Mouse (Mus musculus) liver, embryonic 12.5 days (tissue): ENCODE measurements around the gene Ppp4c. TPM values are rescaled to one million over a fixed set of nuclear protein-coding genes. Genes with fewer than 3 reads are reported as not detected.
"Not testable (repeated sequence)": the region's sequence is repeated elsewhere in the genome, so short reads cannot be mapped to it uniquely, and the experiment has no call there.

Source experiments
- ATAC-seq: fragments of 200-750 bp; cut with Nextera tagmentation; 2 replicates; pipeline ENCODE4 v1.8.0; 2017; ENCODE audit warnings: moderate number of reproducible peaks, mild to moderate bottlenecking, moderate library complexity
- H3K27ac ChIP-seq: fragments of 300-500 bp; sonication (generic); 2 replicates; pipeline ENCODE4 v1.5.1; 2016; ENCODE audit warnings: mild to moderate bottlenecking
- H3K27me3 ChIP-seq: fragments of 300-500 bp; sonication (generic); replicated peaks from 2 replicates; pipeline ENCODE4 v1.6.1; 2016; ENCODE audit warnings: mild to moderate bottlenecking, moderate library complexity
- H3K36me3 ChIP-seq: fragments of 300-500 bp; sonication (generic); 2 replicates; pipeline ENCODE4 v1.6.1; 2016; ENCODE audit warnings: mild to moderate bottlenecking, moderate library complexity
- H3K4me1 ChIP-seq: fragments of 300-500 bp; sonication (generic); 2 replicates; pipeline ENCODE4 v1.6.1; 2016
- H3K4me2 ChIP-seq: fragments of 300-500 bp; sonication (generic); 2 replicates; pipeline ENCODE4 v1.6.1; 2016; ENCODE audit warnings: mild to moderate bottlenecking, moderate library complexity
- H3K4me3 ChIP-seq: fragments of 300-500 bp; sonication (generic); 2 replicates; pipeline ENCODE4 v1.5.1; 2016; ENCODE audit warnings: mild to moderate bottlenecking, moderate library complexity
- H3K9ac ChIP-seq: fragments of 300-500 bp; sonication (generic); 2 replicates; pipeline ENCODE4 v1.6.1; 2016; ENCODE audit warnings: mild to moderate bottlenecking, moderate library complexity
- H3K9me3 ChIP-seq: fragments of 300-500 bp; sonication (generic); replicated peaks from 2 replicates; pipeline ENCODE4 v1.6.1; 2016; ENCODE audit warnings: mild to moderate bottlenecking, moderate library complexity
- WGBS: fragments of 180-500 bp; shearing (Covaris S2); methylation state at CpG from one replicate; pipeline ENCODE4 v1.1.7; 2016; ENCODE audit not compliant: insufficient replicate concordance; 5-methylcytosine and 5-hydroxymethylcytosine counted together
- polyA plus RNA-seq: library from polyadenylated mRNA; unstranded; fragments of >200 nt; fragmentation: Nextera tagmentation; extraction: Ambion mirVana; gene quantifications from 2 replicates; pipeline ENCODE4 v1.2.1, GENCODE M21; 2016

Gene Ppp4c
- polyA plus RNA-seq, 1 experiment from 2014 or later = 205 TPM

- peak overlapping the region; percentile 93 for H3K27ac ChIP-seq
These were observed 586 bp upstream of the Ppp4c start for GRCm38 (mm10) chr7:126792721-126793443.

GRCm38 (mm10) chr7:126789141-126789540 is 3.2 kb downstream of the Ppp4c start:
- Histone ChIP-seq H3K9ac (no peak overlapping the region), H3K4me3 (no peak overlapping the region), H3K36me3 (peaks cover 72% of the 10 kb centered on the region), H3K4me2 (no peak overlapping the region), H3K4me1 (peaks cover 37% of the 10 kb centered on the region), H3K27me3 (no peaks in the 10 kb centered on the region), H3K9me3 (no peaks in the 10 kb centered on the region), H3K27ac (no peak overlapping the region)
- ATAC-seq = no peak
- WGBS = 87% methylated on average over 4 of the region's 4 CpGs

More at GRCm38 (mm10) chr7:126792721-126793443, 586 bp upstream of the Ppp4c start:
- 20% methylated on average over 11 of the region's 11 CpGs for whole genome bisulfite sequencing
- Histone ChIP-seq H3K9ac (peak overlapping the region; percentile 96), H3K36me3 (peaks cover 70% of the 10 kb centered on the region), H3K9me3 (no peaks in the 10 kb centered on the region), H3K4me2 (peak overlapping the region; percentile 92), H3K4me3 (peak overlapping the region; percentile 93), H3K4me1 (peaks cover 75% of the 10 kb centered on the region), H3K27me3 (no peaks in the 10 kb centered on the region)
- ATAC-seq = peak; percentile 9; the same call in 1 of the 2 replicates

- Histone ChIP-seq H3K4me1 (peaks cover 32% of the 10 kb centered on the region), H3K4me3 (no peak overlapping the region), H3K9ac (no peak overlapping the region), H3K27ac (no peak overlapping the region), H3K36me3 (peaks cover 85% of the 10 kb centered on the region), H3K4me2 (no peak overlapping the region), H3K27me3 (no peaks in the 10 kb centered on the region), H3K9me3 (no peaks in the 10 kb centered on the region)
- ATAC-seq = no peak
- 86% methylated on average over 14 of the region's 14 CpGs for WGBS
These were observed 6.2 kb downstream of the Ppp4c start for GRCm38 (mm10) chr7:126786142-126786541.

GRCm38 (mm10) chr7:126785056-126785455 is 7.2 kb downstream of the Ppp4c start:
- no peak overlapping the region for H3K9ac ChIP-seq
- H3K4me2 ChIP-seq = no peak overlapping the region
- peaks cover 32% of the 10 kb centered on the region for H3K4me1 ChIP-seq
- no peak overlapping the region for H3K27ac ChIP-seq
- peaks cover 77% of the 10 kb centered on the region for H3K36me3 ChIP-seq
- ATAC-seq = no peak
- H3K9me3 ChIP-seq = no peaks in the 10 kb centered on the region
- 78% methylated on average over 4 of the region's 4 CpGs for WGBS
- H3K4me3 ChIP-seq = no peak overlapping the region
- no peaks in the 10 kb centered on the region for H3K27me3 ChIP-seq

- Histone ChIP-seq H3K4me1 (peaks cover 34% of the 10 kb centered on the region), H3K9me3 (no peaks in the 10 kb centered on the region), H3K36me3 (peaks cover 71% of the 10 kb centered on the region), H3K27me3 (no peaks in the 10 kb centered on the region), H3K9ac (no peak overlapping the region), H3K4me2 (no peak overlapping the region), H3K27ac (no peak overlapping the region), H3K4me3 (no peak overlapping the region)
- 82% methylated on average over 7 of the region's 7 CpGs for WGBS
- no peak for ATAC-seq
These were observed 7.8 kb downstream of the Ppp4c start for GRCm38 (mm10) chr7:126784469-126784868.

GRCm38 (mm10) chr7:126782693-126783092 is 9.6 kb downstream of the Ppp4c start:
- peaks cover 50% of the 10 kb centered on the region for H3K4me1 ChIP-seq
- H3K27ac ChIP-seq = peak overlapping the region; percentile 64; the same call in 1 of the 2 replicates
- H3K9me3 ChIP-seq = no peaks in the 10 kb centered on the region
- H3K4me2 ChIP-seq = no peak overlapping the region
- H3K9ac ChIP-seq = 0 out of 2 replicates have a peak overlapping the region, but pooled peaks have one; percentile 18
- ATAC-seq = no peak
- H3K4me3 ChIP-seq = no peak overlapping the region
- peaks cover 69% of the 10 kb centered on the region for H3K36me3 ChIP-seq
- H3K27me3 ChIP-seq = no peaks in the 10 kb centered on the region
- WGBS = 73% methylated on average over 13 of the region's 13 CpGs

- no peak for ATAC-seq
- peaks cover 58% of the 10 kb centered on the region for H3K4me1 ChIP-seq
- no peaks in the 10 kb centered on the region for H3K27me3 ChIP-seq
- 54% methylated on average over 11 of the region's 11 CpGs for WGBS
- no peaks in the 10 kb centered on the region for H3K9me3 ChIP-seq
- peak overlapping the region; percentile 64 for H3K27ac ChIP-seq
- H3K4me3 ChIP-seq = no peak overlapping the region
- peak overlapping the region; percentile 92; the same call in 1 of the 2 replicates for H3K4me2 ChIP-seq
- H3K9ac ChIP-seq = peak overlapping the region; percentile 69
- peaks cover 61% of the 10 kb centered on the region for H3K36me3 ChIP-seq
These were observed 10.5 kb downstream of the Ppp4c start for GRCm38 (mm10) chr7:126781661-126782370.

GRCm38 (mm10) chr7:126780971-126781635 is 11.2 kb downstream of the Ppp4c start, which contains the start of gene Tbx6:
Gene Tbx6 (plus strand): TSS chr7:126781483.
- Histone ChIP-seq H3K27me3 (no peaks in the 10 kb centered on the region), H3K9ac (peak within 1 kb of the TSS; percentile 69), H3K36me3 (peaks cover 54% of the 10 kb centered on the region), H3K9me3 (no peaks in the 10 kb centered on the region), H3K4me2 (peak within 1 kb of the TSS; percentile 92), H3K4me1 (peaks cover 63% of the 10 kb centered on the region), H3K27ac (peak within 1 kb of the TSS; percentile 71), H3K4me3 (peak within 1 kb of the TSS; percentile 56)
- no peak for ATAC-seq
- WGBS = 16% methylated on average over 22 of the region's 22 CpGs

GRCm38 (mm10) chr7:126779983-126780970 is 12.0 kb downstream of the Ppp4c start:
- Histone ChIP-seq H3K4me1 (peaks cover 72% of the 10 kb centered on the region), H3K9me3 (no peaks in the 10 kb centered on the region), H3K27ac (peak overlapping the region; percentile 71), H3K4me3 (peak overlapping the region; percentile 56), H3K27me3 (no peaks in the 10 kb centered on the region), H3K9ac (peak overlapping the region; percentile 69), H3K36me3 (peaks cover 46% of the 10 kb centered on the region), H3K4me2 (peak overlapping the region; percentile 92)
- peak; percentile 57 for ATAC-seq
- WGBS = 1% methylated on average over 21 of the region's 21 CpGs

- H3K4me1 ChIP-seq = peaks cover 82% of the 10 kb centered on the region
- H3K9ac ChIP-seq, H3K27me3 ChIP-seq, H3K4me2 ChIP-seq, ATAC-seq, H3K9me3 ChIP-seq, H3K4me3 ChIP-seq: not testable (repeated sequence)
- H3K27ac ChIP-seq = peak overlapping the region; percentile 71; the same call in 1 of the 2 replicates
- 75% methylated on average over 7 of the region's 7 CpGs for WGBS
- peaks cover 34% of the 10 kb centered on the region for H3K36me3 ChIP-seq
These were observed 13.2 kb downstream of the Ppp4c start for GRCm38 (mm10) chr7:126779101-126779500.

GRCm38 (mm10) chr7:126778147-126778546 is 14.1 kb downstream of the Ppp4c start:
- H3K4me3 ChIP-seq = peak overlapping the region; percentile 76
- ATAC-seq = no peak
- H3K4me2 ChIP-seq = peak overlapping the region; percentile 92
- 92% methylated on average over 3 of the region's 3 CpGs for WGBS
- peaks cover 31% of the 10 kb centered on the region for H3K36me3 ChIP-seq
- no peaks in the 10 kb centered on the region for H3K9me3 ChIP-seq
- peak overlapping the region; percentile 91 for H3K27ac ChIP-seq
- no peaks in the 10 kb centered on the region for H3K27me3 ChIP-seq
- H3K9ac ChIP-seq = peak overlapping the region; percentile 98
- H3K4me1 ChIP-seq = peaks cover 87% of the 10 kb centered on the region
